Mouse (Mus musculus): ENCODE results near the gene Napsa. TPM values are rescaled to one million over a fixed set of nuclear protein-coding genes. Genes with fewer than 3 reads are reported as not detected.

Gene Napsa
- polyA plus RNA-seq, 1 experiment from 2014 or later, result 2.1 TPM

- no peak overlapping the region for H3K4me2 ChIP-seq
- H3K36me3 ChIP-seq, result no peaks in the 10 kb centered on the region
- peaks cover 53% of the 10 kb centered on the region for H3K27me3 ChIP-seq
- WGBS, result 84% methylated on average over 1 of the region's 1 CpGs
- H3K9me3 ChIP-seq, result no peaks in the 10 kb centered on the region
- no peak overlapping the region for H3K9ac ChIP-seq
- H3K4me3 ChIP-seq, result no peak overlapping the region
- H3K27ac ChIP-seq, result no peak overlapping the region
- no peak for ATAC-seq (ENCODE audit: insufficient number of reproducible peaks, low FRiP score, low TSS enrichment, low read depth)
- H3K4me1 ChIP-seq, result peaks cover 6% of the 10 kb centered on the region; the same call in 1 of the 2 replicates
Measured at GRCm38 (mm10) chr7:44583146-44583545, 11.0 kb downstream of the Napsa start.

GRCm38 (mm10) chr7:44584265-44584804, 12.2 kb downstream of the Napsa start:
- Histone ChIP-seq H3K4me3 (no peak overlapping the region), H3K4me2 (no peak overlapping the region), H3K36me3 (no peaks in the 10 kb centered on the region), H3K27ac (no peak overlapping the region), H3K27me3 (peaks cover 65% of the 10 kb centered on the region), H3K9me3 (no peaks in the 10 kb centered on the region), H3K9ac (no peak overlapping the region), H3K4me1 (peaks cover 18% of the 10 kb centered on the region)
- ATAC-seq (ENCODE audit: insufficient number of reproducible peaks, low FRiP score, low TSS enrichment, low read depth), result no peak
- 70% methylated on average over 4 of the region's 4 CpGs for WGBS

- Histone ChIP-seq H3K27ac (no peak overlapping the region), H3K4me3 (no peak overlapping the region), H3K9ac (no peak overlapping the region), H3K36me3 (no peaks in the 10 kb centered on the region), H3K4me1 (peaks cover 22% of the 10 kb centered on the region), H3K27me3 (peaks cover 71% of the 10 kb centered on the region), H3K4me2 (no peak overlapping the region), H3K9me3 (no peaks in the 10 kb centered on the region)
- 86% methylated on average over 6 of the region's 6 CpGs for WGBS
- no peak for ATAC-seq (ENCODE audit: insufficient number of reproducible peaks, low FRiP score, low TSS enrichment, low read depth)
Measured at GRCm38 (mm10) chr7:44584921-44585320, 12.7 kb downstream of the Napsa start.

- Histone ChIP-seq H3K4me2 (no peak overlapping the region), H3K36me3 (no peaks in the 10 kb centered on the region), H3K9me3 (no peaks in the 10 kb centered on the region), H3K4me3 (no peak overlapping the region), H3K27me3 (peaks cover 76% of the 10 kb centered on the region), H3K9ac (no peak overlapping the region), H3K4me1 (peaks cover 28% of the 10 kb centered on the region), H3K27ac (no peak overlapping the region)
- ATAC-seq (ENCODE audit: insufficient number of reproducible peaks, low FRiP score, low TSS enrichment, low read depth), result no peak
- 91% methylated on average over 6 of the region's 6 CpGs for WGBS
Measured at GRCm38 (mm10) chr7:44585606-44586005, 13.4 kb downstream of the Napsa start.

GRCm38 (mm10) chr7:44586518-44586917, 14.3 kb downstream of the Napsa start:
- H3K36me3 ChIP-seq, result no peaks in the 10 kb centered on the region
- peak overlapping the region; percentile 21 for H3K4me3 ChIP-seq
- no peak overlapping the region for H3K9ac ChIP-seq
- peak overlapping the region; percentile 43 for H3K4me2 ChIP-seq
- H3K27ac ChIP-seq, result no peak overlapping the region
- peaks cover 82% of the 10 kb centered on the region for H3K27me3 ChIP-seq
- no peak for ATAC-seq (ENCODE audit: insufficient number of reproducible peaks, low FRiP score, low TSS enrichment, low read depth)
- H3K4me1 ChIP-seq, result peaks cover 38% of the 10 kb centered on the region
- no peaks in the 10 kb centered on the region for H3K9me3 ChIP-seq
- 13% methylated on average over 19 of the region's 19 CpGs for WGBS

- WGBS, result 1% methylated on average over 18 of the region's 18 CpGs
- H3K4me2 ChIP-seq, result peak overlapping the region; percentile 43
- H3K27me3 ChIP-seq, result peaks cover 86% of the 10 kb centered on the region
- no peaks in the 10 kb centered on the region for H3K9me3 ChIP-seq
- H3K4me1 ChIP-seq, result peaks cover 42% of the 10 kb centered on the region
- no peak for ATAC-seq (ENCODE audit: insufficient number of reproducible peaks, low FRiP score, low TSS enrichment, low read depth)
- H3K36me3 ChIP-seq, result no peaks in the 10 kb centered on the region
- no peak overlapping the region for H3K27ac ChIP-seq
- H3K9ac ChIP-seq, result no peak overlapping the region
- peak overlapping the region; percentile 21 for H3K4me3 ChIP-seq
Measured at GRCm38 (mm10) chr7:44586930-44587329, 14.8 kb downstream of the Napsa start.

- Histone ChIP-seq H3K4me2 (no peak overlapping the region), H3K4me3 (no peak overlapping the region; the same call in 1 of the 2 replicates), H3K27ac (no peak overlapping the region), H3K36me3 (no peaks in the 10 kb centered on the region), H3K9me3 (no peaks in the 10 kb centered on the region), H3K27me3 (peaks cover 87% of the 10 kb centered on the region), H3K4me1 (peaks cover 42% of the 10 kb centered on the region), H3K9ac (no peak overlapping the region)
- 37% methylated on average over 6 of the region's 6 CpGs for WGBS
- ATAC-seq (ENCODE audit: insufficient number of reproducible peaks, low FRiP score, low TSS enrichment, low read depth), result no peak
Measured at GRCm38 (mm10) chr7:44587676-44588075, 15.5 kb downstream of the Napsa start.

- Histone ChIP-seq H3K4me1 (peaks cover 45% of the 10 kb centered on the region), H3K9ac (no peak overlapping the region)
Measured at GRCm38 (mm10) chr7:44588338-44588737, 16.2 kb downstream of the Napsa start.

GRCm38 (mm10) chr7:44589149-44589548, 17.0 kb downstream of the Napsa start:
- Histone ChIP-seq H3K4me3 (peak overlapping the region; percentile 57), H3K4me1 (peaks cover 52% of the 10 kb centered on the region), H3K4me2 (peak overlapping the region; percentile 99), H3K9ac (0 out of 2 replicates have a peak overlapping the region, but pooled peaks have one; percentile 26), H3K36me3 (no peaks in the 10 kb centered on the region), H3K27me3 (peaks cover 100% of the 10 kb centered on the region), H3K9me3 (no peaks in the 10 kb centered on the region), H3K27ac (no peak overlapping the region)
- 0% methylated on average over 32 of the region's 33 CpGs for WGBS
- ATAC-seq (ENCODE audit: insufficient number of reproducible peaks, low FRiP score, low TSS enrichment, low read depth), result peak; percentile 15; the same call in 1 of the 2 replicates

More at GRCm38 (mm10) chr7:44588338-44588737, 16.2 kb downstream of the Napsa start:
- ATAC-seq (ENCODE audit: insufficient number of reproducible peaks, low FRiP score, low TSS enrichment, low read depth), result no peak
- H3K9me3 ChIP-seq, result no peaks in the 10 kb centered on the region
- peaks cover 92% of the 10 kb centered on the region for H3K27me3 ChIP-seq
- H3K4me2 ChIP-seq, result peak overlapping the region; percentile 99
- no peak overlapping the region for H3K27ac ChIP-seq
- no peaks in the 10 kb centered on the region for H3K36me3 ChIP-seq
- WGBS, result 8% methylated on average over 12 of the region's 12 CpGs
- peak overlapping the region; percentile 57 for H3K4me3 ChIP-seq

- no peak overlapping the region for H3K9ac ChIP-seq
- H3K4me3 ChIP-seq, result peak overlapping the region; percentile 57
- H3K36me3 ChIP-seq, result no peaks in the 10 kb centered on the region
- H3K27me3 ChIP-seq, result peaks cover 92% of the 10 kb centered on the region
- H3K4me2 ChIP-seq, result peak overlapping the region; percentile 99
- H3K9me3 ChIP-seq, result no peaks in the 10 kb centered on the region
- peaks cover 53% of the 10 kb centered on the region for H3K4me1 ChIP-seq
- H3K27ac ChIP-seq, result no peak overlapping the region
- no peak for ATAC-seq (ENCODE audit: insufficient number of reproducible peaks, low FRiP score, low TSS enrichment, low read depth)
- WGBS, result 2% methylated on average over 13 of the region's 13 CpGs
Measured at GRCm38 (mm10) chr7:44589946-44590345, 17.8 kb downstream of the Napsa start.

- WGBS, result under 1% methylated on average over 70 of the region's 80 CpGs
- no peaks in the 10 kb centered on the region for H3K36me3 ChIP-seq
- peaks cover 53% of the 10 kb centered on the region for H3K4me1 ChIP-seq
- no peaks in the 10 kb centered on the region for H3K9me3 ChIP-seq
- no peak within 1 kb of the TSS for H3K27ac ChIP-seq
- H3K4me3 ChIP-seq, result peak within 1 kb of the TSS; percentile 57
- peak within 1 kb of the TSS; percentile 37; the same call in 1 of the 2 replicates for H3K9ac ChIP-seq
- peaks cover 84% of the 10 kb centered on the region for H3K27me3 ChIP-seq
- peak within 1 kb of the TSS; percentile 99 for H3K4me2 ChIP-seq
- peak; percentile 93 for ATAC-seq (ENCODE audit: insufficient number of reproducible peaks, low FRiP score, low TSS enrichment, low read depth)
Measured at GRCm38 (mm10) chr7:44590402-44591347, 18.5 kb downstream of the Napsa start, which contains the start of gene Kcnc3. TSS of gene Kcnc3 (plus strand) at chr7:44590664.

All from limb, embryonic 15.5 days (tissue).